Mouse (Mus musculus) left cerebral cortex, postnatal 10 days (tissue): ENCODE data around the gene Hectd3. TPM values are rescaled to one million over a fixed set of nuclear protein-coding genes. Genes with fewer than 3 reads are reported as not detected.

ENCODE experiments used
- DNase-seq, 2 experiments: peaks; one replicate each; pipeline ENCODE4 v3.0.0; 2021 to 2022; ENCODE audit warnings: low spot score in 2 of 2, mixed read lengths in 1 of 2; ENCODE audit errors: extremely low spot score in 1 of 2
- intact Hi-C: fragments of 180-260 bp; cut with DNase I; formaldehyde crosslinking; loops from one replicate; pipeline ENCODE4 v1.15.1; 2025
- total RNA-seq, 2 experiments: library from RNA; stranded (reverse); gene quantifications; 2 replicates each; pipeline ENCODE4 v1.2.3; 2021

The Hectd3 gene
- 10 to 100 TPM; 47.7 to 53.3 TPM for total RNA-seq

GRCm38 (mm10) chr4:116995131-116995797 lies at the start of gene Hectd3:
Gene Hectd3, plus strand, starts transcription at chr4:116995317.
- peak in 1 of 2 experiments; percentile 71 for DNase-seq
- intact Hi-C loops = loop anchor here (10.0 kb wide), 1 partner anchor 280 kb away; no protein-coding TSS in a partner anchor

GRCm38 (mm10) chr4:116951642-116952041 lies 43.5 kb upstream of the Hectd3 start:
- intact Hi-C loops = no loop called here

GRCm38 (mm10) chr4:116954951-116955350 lies 40.2 kb upstream of the Hectd3 start:
- intact Hi-C loops = no loop called here
- DNase-seq = no peak

More at GRCm38 (mm10) chr4:116951642-116952041, 43.5 kb upstream of the Hectd3 start:
- DNase-seq = no peak

GRCm38 (mm10) chr4:116976503-116976902 lies 18.6 kb upstream of the Hectd3 start:
- intact Hi-C loops = no loop called here
- DNase-seq = no peak

GRCm38 (mm10) chr4:116985681-116986080 lies 9.4 kb upstream of the Hectd3 start:
- DNase-seq = no peak
- intact Hi-C loops = no loop called here

- intact Hi-C loops = no loop called here
- peak; percentile 63 to 87 for DNase-seq
Observed at GRCm38 (mm10) chr4:116986400-116987121, 8.6 kb upstream of the Hectd3 start.

- intact Hi-C loops = no loop called here
- DNase-seq = no peak
Observed at GRCm38 (mm10) chr4:116987122-116987456, 8.0 kb upstream of the Hectd3 start.

- intact Hi-C loops = loop anchor here (5.0 to 10.0 kb wide), 2 partner anchors 112 to 275 kb away; partner anchors contain the start of gene Zswim5
- DNase-seq = no peak
Observed at GRCm38 (mm10) chr4:116989731-116990130, 5.4 kb upstream of the Hectd3 start.

- intact Hi-C loops = loop anchor here (1.0 to 10.0 kb wide), 3 partner anchors 114 to 277 kb away; partner anchors contain the start of gene Zswim5
- peak; percentile 74 to 75 for DNase-seq
Observed at GRCm38 (mm10) chr4:116991366-116991765, 3.8 kb upstream of the Hectd3 start.

- intact Hi-C loops = loop anchor here (5.0 to 10.0 kb wide), 2 partner anchors 117 to 279 kb away; partner anchors contain the start of gene Zswim5
- DNase-seq = peak; percentile 95
Observed at GRCm38 (mm10) chr4:116993672-116994621, 1.2 kb upstream of the Hectd3 start, which contains the start of gene Urod. Gene Urod, minus strand, starts transcription at chr4:116994413.

- peak in 1 of 2 experiments; percentile 69 for DNase-seq
- intact Hi-C loops = loop anchor here (10.0 kb wide), 1 partner anchor 281 kb away; no protein-coding TSS in a partner anchor
Observed at GRCm38 (mm10) chr4:116995798-116996135, 650 bp downstream of the Hectd3 start.

- no peak for DNase-seq
- intact Hi-C loops = loop anchor here (5.0 to 10.0 kb wide), 2 partner anchors 148 to 285 kb away; no protein-coding TSS in a partner anchor
Observed at GRCm38 (mm10) chr4:116999513-117000154, 4.5 kb downstream of the Hectd3 start.

GRCm38 (mm10) chr4:117001957-117002356 lies 6.8 kb downstream of the Hectd3 start:
- no peak for DNase-seq
- intact Hi-C loops = loop anchor here (5.0 kb wide), 1 partner anchor 145 kb away; no protein-coding TSS in a partner anchor

- intact Hi-C loops = loop anchor here (5.0 kb wide), 1 partner anchor 144 kb away; no protein-coding TSS in a partner anchor
- peak; percentile 61 to 71 for DNase-seq
Observed at GRCm38 (mm10) chr4:117002543-117003521, 7.7 kb downstream of the Hectd3 start.

GRCm38 (mm10) chr4:117004649-117005048 lies 9.5 kb downstream of the Hectd3 start:
- no peak for DNase-seq
- intact Hi-C loops = loop anchor here (5.0 kb wide), 1 partner anchor 143 kb away; no protein-coding TSS in a partner anchor

GRCm38 (mm10) chr4:117005611-117006400 lies 10.7 kb downstream of the Hectd3 start:
- DNase-seq = no peak
- intact Hi-C loops = no loop called here
